Mouse (Mus musculus) bone marrow macrophage, adult 2 months (primary cell): Measurements from ENCODE around the gene Fam174b.

Experiments
- CTCF ChIP-seq: IDR thresholded peaks from 2 replicates; pipeline ENCODE4 v1.5.1; 2012; ENCODE audit warnings: low read depth, mild to moderate bottlenecking, low read length, moderate library complexity
- POLR2A ChIP-seq: IDR thresholded peaks from 2 replicates; pipeline ENCODE4 v1.6.1; 2012; ENCODE audit warnings: mild to moderate bottlenecking, low read depth, low read length, borderline replicate concordance

DNA sequence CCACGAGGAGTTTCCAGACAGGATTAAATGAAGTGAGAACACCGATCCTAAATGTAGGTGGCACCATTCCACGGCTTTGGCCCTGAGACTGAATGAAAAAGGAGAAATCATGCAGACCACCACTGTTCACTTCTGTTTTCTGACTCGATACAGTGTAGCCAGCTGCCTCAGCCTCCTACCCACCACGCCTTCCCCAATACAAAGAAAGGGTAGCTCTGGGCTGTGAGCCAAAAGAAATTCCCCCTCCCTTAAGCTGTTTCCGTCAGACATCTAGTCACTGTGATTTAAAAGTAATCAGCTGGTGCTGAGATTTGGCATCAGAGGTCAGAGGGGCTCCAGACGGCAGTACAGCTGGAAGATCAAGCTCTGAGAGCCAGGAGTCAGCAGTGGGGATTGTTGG is 10.2 kb upstream of the Fam174b start:
- no peak for TF ChIP-seq CTCF
- TF ChIP-seq POLR2A: no peak
